Mouse (Mus musculus): Measurements from ENCODE around the gene Cacna2d3.

The Cacna2d3 gene

GRCm38 (mm10) chr14:29478403-29478983 lies 243.2 kb downstream of the Cacna2d3 start:
- DNase-seq: no peak

- DNase-seq: no peak
Measured at GRCm38 (mm10) chr14:29464277-29464676, 257.4 kb downstream of the Cacna2d3 start.

GRCm38 (mm10) chr14:29449203-29449602 lies 272.5 kb downstream of the Cacna2d3 start:
- DNase-seq: no peak

- no peak for DNase-seq
Measured at GRCm38 (mm10) chr14:29443091-29444026, 278.3 kb downstream of the Cacna2d3 start.

- no peak for DNase-seq
Measured at GRCm38 (mm10) chr14:29442476-29442875, 279.2 kb downstream of the Cacna2d3 start.

GRCm38 (mm10) chr14:29438666-29439065 lies 283.0 kb downstream of the Cacna2d3 start:
- DNase-seq: no peak

- DNase-seq: no peak
Measured at GRCm38 (mm10) chr14:29438251-29438650, 283.4 kb downstream of the Cacna2d3 start.

GRCm38 (mm10) chr14:29435203-29435602 lies 286.5 kb downstream of the Cacna2d3 start:
- no peak for DNase-seq

- no peak for DNase-seq
Measured at GRCm38 (mm10) chr14:29433716-29434115, 287.9 kb downstream of the Cacna2d3 start.

- DNase-seq: no peak
Measured at GRCm38 (mm10) chr14:29433076-29433714, 288.5 kb downstream of the Cacna2d3 start.

GRCm38 (mm10) chr14:29429788-29430187 lies 291.9 kb downstream of the Cacna2d3 start:
- DNase-seq: no peak

- DNase-seq: no peak
Measured at GRCm38 (mm10) chr14:29425666-29426065, 296.0 kb downstream of the Cacna2d3 start.

GRCm38 (mm10) chr14:29425208-29425607 lies 296.5 kb downstream of the Cacna2d3 start:
- DNase-seq: no peak

GRCm38 (mm10) chr14:29405878-29406165 lies 315.8 kb downstream of the Cacna2d3 start:
- no peak for DNase-seq

GRCm38 (mm10) chr14:29405125-29405877 lies 316.4 kb downstream of the Cacna2d3 start:
- no peak for DNase-seq

- no peak for DNase-seq
Measured at GRCm38 (mm10) chr14:29403849-29404808, 317.5 kb downstream of the Cacna2d3 start.

- no peak for DNase-seq
Measured at GRCm38 (mm10) chr14:29402471-29402870, 319.2 kb downstream of the Cacna2d3 start.

GRCm38 (mm10) chr14:29393786-29394185 lies 327.9 kb downstream of the Cacna2d3 start:
- no peak for DNase-seq

- no peak for DNase-seq
Measured at GRCm38 (mm10) chr14:29392851-29393250, 328.8 kb downstream of the Cacna2d3 start.

- DNase-seq: no peak
Measured at GRCm38 (mm10) chr14:29391489-29391888, 330.2 kb downstream of the Cacna2d3 start.

GRCm38 (mm10) chr14:29387761-29388160 lies 333.9 kb downstream of the Cacna2d3 start:
- no peak for DNase-seq

- DNase-seq: no peak
Measured at GRCm38 (mm10) chr14:29385500-29385899, 336.2 kb downstream of the Cacna2d3 start.
